Mouse (Mus musculus) bone marrow, adult 2 months (tissue): ENCODE measurements at regions not wholly inside any gene's neighbourhood (a gene's known extent, or its start where the extent isn't known, plus 50 kb on each side); places are given as distances from the start of the nearest gene placed in this dataset.

ENCODE experiments used
- CTCF ChIP-seq: fragments of 200-500 bp; IDR thresholded peaks from 2 replicates; pipeline ENCODE4 v1.5.1; 2011; ENCODE audit warnings: low read length, control low read depth; ENCODE audit not compliant: control insufficient read depth, insufficient read depth
- POLR2A ChIP-seq: fragments of 200-500 bp; IDR thresholded peaks from 2 replicates; pipeline ENCODE4 v1.6.1; 2011; ENCODE audit warnings: low read depth, mild to moderate bottlenecking, control low read depth, low read length, borderline replicate concordance; ENCODE audit not compliant: control insufficient read depth

GRCm38 (mm10) chr13:60534501-60534900 is 67.2 kb upstream of the Dapk1 start:
- TF ChIP-seq POLR2A (no peak), CTCF (no peak)
